Mouse (Mus musculus) CH12.LX (cell line): ENCODE results near the gene Dhrs4. TPM values are rescaled to one million over a fixed set of nuclear protein-coding genes. Genes with fewer than 3 reads are reported as not detected.

Source experiments
- DNase-seq: peaks from one replicate; pipeline ENCODE4 v3.0.0-alpha.2; 2013; ENCODE audit errors: extremely low read depth
- H3K27ac ChIP-seq: 2 replicates; pipeline ENCODE4 v1.5.1; 2012; ENCODE audit warnings: low read depth, mild to moderate bottlenecking, control low read depth, moderate library complexity; ENCODE audit not compliant: insufficient read depth
- H3K27me3 ChIP-seq: replicated peaks from 2 replicates; pipeline ENCODE3; 2012; ENCODE audit warnings: inconsistent platforms
- H3K36me3 ChIP-seq, 2 experiments: replicated peaks in 1 of 2; 2 replicates each; pipeline versions ENCODE3 to v1.6.1; 2012; ENCODE audit warnings: inconsistent platforms in 1 of 2, low read length in 1 of 2, mild to moderate bottlenecking in 1 of 2, mixed read lengths in 1 of 2, moderate library complexity in 1 of 2; ENCODE audit not compliant: control insufficient read depth in 1 of 2, insufficient read depth in 1 of 2
- H3K4me1 ChIP-seq, 2 experiments: 2 replicates each; pipeline ENCODE4 v1.6.1; 2012; ENCODE audit warnings: inconsistent platforms in 1 of 2, moderate library complexity in 1 of 2; ENCODE audit not compliant: insufficient read depth in 2 of 2, control insufficient read depth in 1 of 2
- H3K4me2 ChIP-seq: 2 replicates; pipeline ENCODE4 v1.6.1; 2012; ENCODE audit warnings: low read depth, mild to moderate bottlenecking, control low read depth; ENCODE audit not compliant: poor library complexity, insufficient read depth, severe bottlenecking
- H3K4me3 ChIP-seq, 3 experiments: fragments of 150-350 bp in 1 of 3; sonication (generic) in 1 of 3; replicated peaks in 1 of 3; 2 replicates each; pipeline versions ENCODE3 to v1.5.1; 2011 to 2012; ENCODE audit warnings: low read depth in 2 of 3, low read length in 2 of 3, mild to moderate bottlenecking in 2 of 3, moderate library complexity in 2 of 3, control low read depth in 1 of 3, improper control_type of control experiment in 1 of 3, inconsistent platforms in 1 of 3, mixed read lengths in 1 of 3; ENCODE audit not compliant: poor library complexity in 1 of 3
- H3K79me2 ChIP-seq: replicated peaks from 2 replicates; pipeline ENCODE4 v1.6.1; 2012; ENCODE audit warnings: mild to moderate bottlenecking, moderate library complexity; ENCODE audit not compliant: control insufficient read depth, poor library complexity, insufficient read depth, severe bottlenecking; ENCODE audit errors: extremely low read depth
- H3K9ac ChIP-seq: 2 replicates; pipeline ENCODE4 v1.6.1; 2012; ENCODE audit warnings: low read depth, mild to moderate bottlenecking, control low read depth, moderate library complexity; ENCODE audit not compliant: insufficient read depth
- H3K9me3 ChIP-seq: replicated peaks from 2 replicates; pipeline ENCODE3; 2012; ENCODE audit warnings: low read length, inconsistent platforms, mixed read lengths
- CHD1 ChIP-seq: IDR thresholded peaks from 2 replicates; pipeline ENCODE4 v1.6.1; 2012; ENCODE audit warnings: low read depth, low read length, improper control_type of control experiment, inconsistent platforms
- CHD2 ChIP-seq: IDR thresholded peaks from 2 replicates; pipeline ENCODE4 v1.6.1; 2011; ENCODE audit warnings: low read length, improper control_type of control experiment
- CTCF ChIP-seq, 2 experiments: IDR thresholded peaks in 1 of 2; conservative IDR thresholded peaks in 1 of 2; 2 replicates each; pipeline ENCODE4 v1.5.1; 2011 to 2012; ENCODE audit warnings: low read depth in 2 of 2, low read length in 2 of 2, improper control_type of control experiment in 1 of 2, inconsistent platforms in 1 of 2, mild to moderate bottlenecking in 1 of 2, moderate library complexity in 1 of 2
- ETS1 ChIP-seq: conservative IDR thresholded peaks from 2 replicates; pipeline ENCODE4 v1.6.1; 2012; ENCODE audit warnings: low read depth, mild to moderate bottlenecking, inconsistent platforms, low read length, improper control_type of control experiment, moderate library complexity
- GABPA ChIP-seq: IDR thresholded peaks from 2 replicates; pipeline ENCODE4 v1.6.1; 2012; ENCODE audit warnings: low read depth, low read length, improper control_type of control experiment, inconsistent platforms; ENCODE audit not compliant: insufficient replicate concordance
- IRF4 ChIP-seq: IDR thresholded peaks from 2 replicates; pipeline ENCODE4 v1.6.1; 2014; ENCODE audit warnings: low read depth, mild to moderate bottlenecking, inconsistent platforms, low read length, improper control_type of control experiment
- KAT2A ChIP-seq: IDR thresholded peaks from 2 replicates; pipeline ENCODE4 v1.6.1; 2012; ENCODE audit warnings: low read length, improper control_type of control experiment, inconsistent platforms; ENCODE audit not compliant: insufficient replicate concordance
- MAZ ChIP-seq: IDR thresholded peaks from 2 replicates; pipeline ENCODE4 v1.6.1; 2012; ENCODE audit warnings: low read depth, mild to moderate bottlenecking, inconsistent platforms, low read length, improper control_type of control experiment, moderate library complexity
- MEF2A ChIP-seq: IDR thresholded peaks from 2 replicates; pipeline ENCODE4 v1.6.1; 2014; ENCODE audit warnings: low read depth, mild to moderate bottlenecking, inconsistent platforms, low read length, improper control_type of control experiment, borderline replicate concordance
- MXI1 ChIP-seq: IDR thresholded peaks from 2 replicates; pipeline ENCODE4 v1.6.1; 2011; ENCODE audit warnings: mild to moderate bottlenecking, low read depth, low read length, improper control_type of control experiment
- NELFE ChIP-seq: IDR thresholded peaks from 2 replicates; pipeline ENCODE4 v1.6.1; 2011; ENCODE audit warnings: low read depth, low read length, improper control_type of control experiment
- NRF1 ChIP-seq: IDR thresholded peaks from 2 replicates; pipeline ENCODE4 v1.6.1; 2014; ENCODE audit warnings: low read depth, mild to moderate bottlenecking, inconsistent platforms, low read length, improper control_type of control experiment, moderate library complexity
- POLR2A ChIP-seq: IDR thresholded peaks from 2 replicates; pipeline ENCODE4 v1.6.1; 2011; ENCODE audit warnings: low read depth, mild to moderate bottlenecking, improper control_type of control experiment, low read length
- POLR2AphosphoS2 ChIP-seq: IDR thresholded peaks from 2 replicates; pipeline ENCODE4 v1.6.1; 2011; ENCODE audit warnings: low read depth, low read length, improper control_type of control experiment
- RAD21 ChIP-seq: IDR thresholded peaks from 2 replicates; pipeline ENCODE4 v1.6.1; 2011; ENCODE audit warnings: low read depth, mild to moderate bottlenecking, low read length, improper control_type of control experiment, moderate library complexity
- RCOR1 ChIP-seq: conservative IDR thresholded peaks from 2 replicates; pipeline ENCODE4 v1.6.1; 2012; ENCODE audit warnings: low read depth, mild to moderate bottlenecking, inconsistent platforms, low read length, improper control_type of control experiment
- SIN3A ChIP-seq: IDR thresholded peaks from 2 replicates; pipeline ENCODE4 v1.6.1; 2012; ENCODE audit warnings: low read length, improper control_type of control experiment, inconsistent platforms
- SMC3 ChIP-seq: IDR thresholded peaks from 2 replicates; pipeline ENCODE4 v1.6.1; 2011; ENCODE audit warnings: low read depth, low read length, improper control_type of control experiment
- TCF12 ChIP-seq: IDR thresholded peaks from 2 replicates; pipeline ENCODE4 v1.6.1; 2014; ENCODE audit warnings: low read depth, mild to moderate bottlenecking, inconsistent platforms, low read length, improper control_type of control experiment
- UBTF ChIP-seq: IDR thresholded peaks from 2 replicates; pipeline ENCODE4 v1.6.1; 2012; ENCODE audit warnings: low read depth, mild to moderate bottlenecking, inconsistent platforms, low read length, improper control_type of control experiment, moderate library complexity
- USF2 ChIP-seq: conservative IDR thresholded peaks from 2 replicates; pipeline ENCODE4 v1.6.1; 2011; ENCODE audit warnings: low read depth, low read length, improper control_type of control experiment
- ZNF384 ChIP-seq: IDR thresholded peaks from 2 replicates; pipeline ENCODE4 v1.6.1; 2012; ENCODE audit warnings: low read depth, low read length, improper control_type of control experiment, inconsistent platforms
- dilution Hi-C: fragments of 300-500 bp; cut with MboI; formaldehyde crosslinking; loops from 2 replicates; pipeline ENCODE4 v1.14.3; 2020; ENCODE audit warnings: low sequenced_read_pairs; ENCODE audit not compliant: extremely low pct_unique_long_range_greater_than_20kb, extremely low pct_ligation_motif_present
- in situ Hi-C: fragments of 300-500 bp; cut with MboI; formaldehyde crosslinking; loops from 3 replicates; pipeline ENCODE4 v1.14.3; 2019; ENCODE audit warnings: low sequenced_read_pairs, low pct_ligation_motif_present, low pct_unique_long_range_greater_than_20kb, mixed read lengths
- polyA plus RNA-seq: library from polyadenylated mRNA; unstranded; fragments of >175 nt; gene quantifications from 2 replicates; pipeline ENCODE4 v1.2.1, GENCODE M21; 2012; ENCODE audit warnings: low read depth; ENCODE audit not compliant: insufficient read length
- total RNA-seq, 2 experiments: library from RNA; depleted of rRNA; stranded (reverse); fragments of 300-350 nt in 1 of 2; fragments of >200 nt in 1 of 2; gene quantifications; 2 replicates each; pipeline ENCODE4 v1.2.3; 2012 to 2014

Dhrs4 gene
- total and polyA plus RNA-seq, 3 experiments: 27.9 to 60.2 (median 37.3) TPM

- no peaks in the 10 kb centered on the region for H3K9me3 ChIP-seq
- no peak overlapping the region for H3K4me3 ChIP-seq
- dilution Hi-C loops: no loop called here
- H3K9ac ChIP-seq: no peak overlapping the region
- peaks cover 76% of the 10 kb centered on the region for H3K27me3 ChIP-seq
- TF ChIP-seq USF2: no peak
- TF ChIP-seq ZNF384: no peak
- TF ChIP-seq SIN3A: no peak
- no peak for TF ChIP-seq IRF4
- TF ChIP-seq NELFE: no peak
- TF ChIP-seq MAZ: no peak
- TF ChIP-seq GABPA: no peak
- no peak for TF ChIP-seq TCF12
- no peak for TF ChIP-seq ETS1
- no peak for TF ChIP-seq POLR2A
- no peak for TF ChIP-seq CHD1
- no peak for TF ChIP-seq RCOR1
- TF ChIP-seq UBTF: no peak
- TF ChIP-seq POLR2AphosphoS2: no peak
- TF ChIP-seq MXI1: no peak
- no peak for TF ChIP-seq KAT2A
- TF ChIP-seq MEF2A: no peak
- no peak for TF ChIP-seq CHD2
- no peak for TF ChIP-seq NRF1
- TF ChIP-seq, all 38 proteins: peak for 0
- H3K79me2 ChIP-seq: no peaks in the 10 kb centered on the region
- H3K36me3 ChIP-seq: no peaks in the 10 kb centered on the region
- H3K27ac ChIP-seq: no peak overlapping the region
- DNase-seq: no peak
- H3K4me1 ChIP-seq: peaks cover 2 to 20% of the 10 kb centered on the region in 2 experiments; a peak in 2 of 4 replicates
- no peak overlapping the region for H3K4me2 ChIP-seq
- in situ Hi-C loops: no loop called here
Measured at GRCm38 (mm10) chr14:55518897-55519296, 40.3 kb downstream of the Dhrs4 start.

GRCm38 (mm10) chr14:55519604-55520003 lies 41.0 kb downstream of the Dhrs4 start:
- in situ Hi-C loops (no loop called here), dilution Hi-C loops (no loop called here)
- TF ChIP-seq NRF1 (no peak), RAD21 (peak; percentile 55), SMC3 (peak; percentile 28; the same call in 1 of the 2 replicates), CTCF (conservative IDR thresholded peaks at IDR 0.05 in 1 of 2, IDR thresholded peaks at IDR 0.05 in 1 of 2; ENCODE audit: low read depth in 2 of 2, low read length in 2 of 2) (peak in 1 of 2 experiments; percentile 54; a peak in 2 of 4 replicates)
- Histone ChIP-seq H3K79me2 (no peaks in the 10 kb centered on the region), H3K27ac (no peak overlapping the region), H3K9ac (no peak overlapping the region), H3K27me3 (peaks cover 74% of the 10 kb centered on the region), H3K4me2 (no peak overlapping the region), H3K4me3 (no peak overlapping the region), H3K36me3 (no peaks in the 10 kb centered on the region), H3K4me1 (peaks cover 2 to 27% of the 10 kb centered on the region in 2 experiments; a peak in 2 of 4 replicates), H3K9me3 (no peaks in the 10 kb centered on the region)
- no peak for DNase-seq
